Mouse (Mus musculus) intestine, embryonic 16.5 days (tissue): ENCODE results near the gene Pdcd6. TPM values are rescaled to one million over a fixed set of nuclear protein-coding genes. Genes with fewer than 3 reads are reported as not detected.

ENCODE experiments used
- ATAC-seq: fragments of 200-750 bp; cut with Nextera tagmentation; 2 replicates; pipeline ENCODE4 v1.8.0; 2017; ENCODE audit warnings: moderate TSS enrichment, moderate library complexity
- H3K27ac ChIP-seq: fragments of 300-500 bp; sonication (generic); 2 replicates; pipeline ENCODE4 v1.5.1; 2014; ENCODE audit warnings: mild to moderate bottlenecking, low read length
- H3K27me3 ChIP-seq: fragments of 300-500 bp; sonication (generic); replicated peaks from 2 replicates; pipeline ENCODE4 v1.6.1; 2014; ENCODE audit warnings: low read length, control low read depth, mixed read lengths; ENCODE audit not compliant: control insufficient read depth, insufficient read depth
- H3K36me3 ChIP-seq: fragments of 300-500 bp; sonication (generic); 2 replicates; pipeline ENCODE4 v1.6.1; 2014; ENCODE audit warnings: low read length, control low read depth; ENCODE audit not compliant: control insufficient read depth, insufficient read depth
- H3K4me1 ChIP-seq: fragments of 300-500 bp; sonication (generic); 2 replicates; pipeline ENCODE4 v1.6.1; 2014; ENCODE audit warnings: low read length, control low read depth, mixed read lengths; ENCODE audit not compliant: control insufficient read depth, insufficient read depth
- H3K4me2 ChIP-seq: fragments of 300-500 bp; sonication (generic); 2 replicates; pipeline ENCODE4 v1.6.1; 2014; ENCODE audit warnings: low read depth, low read length, control low read depth
- H3K4me3 ChIP-seq: fragments of 300-500 bp; sonication (generic); 2 replicates; pipeline ENCODE4 v1.5.1; 2014; ENCODE audit warnings: mild to moderate bottlenecking, low read length
- H3K9ac ChIP-seq: fragments of 300-500 bp; sonication (generic); 2 replicates; pipeline ENCODE4 v1.6.1; 2014; ENCODE audit warnings: low read depth, low read length
- H3K9me3 ChIP-seq: fragments of 300-500 bp; sonication (generic); 2 replicates; pipeline ENCODE4 v1.6.1; 2016; ENCODE audit warnings: low read length, control low read depth; ENCODE audit not compliant: control insufficient read depth
- whole genome bisulfite sequencing: fragments of 180-500 bp; shearing (Covaris S2); extraction: QIAGEN DNeasy Blood & Tissue Kit; methylation state at CpG from one replicate; pipeline ENCODE4 v1.1.7; 2014; 5-methylcytosine and 5-hydroxymethylcytosine counted together
- polyA plus RNA-seq: library from polyadenylated mRNA; unstranded; fragments of >200 nt; fragmentation: Nextera tagmentation; extraction: Ambion mirVana; gene quantifications from 2 replicates; pipeline ENCODE4 v1.2.1, GENCODE M21; 2015

Gene Pdcd6
- polyA plus RNA-seq, 1 experiment from 2014 or later: 203 TPM

DNA sequence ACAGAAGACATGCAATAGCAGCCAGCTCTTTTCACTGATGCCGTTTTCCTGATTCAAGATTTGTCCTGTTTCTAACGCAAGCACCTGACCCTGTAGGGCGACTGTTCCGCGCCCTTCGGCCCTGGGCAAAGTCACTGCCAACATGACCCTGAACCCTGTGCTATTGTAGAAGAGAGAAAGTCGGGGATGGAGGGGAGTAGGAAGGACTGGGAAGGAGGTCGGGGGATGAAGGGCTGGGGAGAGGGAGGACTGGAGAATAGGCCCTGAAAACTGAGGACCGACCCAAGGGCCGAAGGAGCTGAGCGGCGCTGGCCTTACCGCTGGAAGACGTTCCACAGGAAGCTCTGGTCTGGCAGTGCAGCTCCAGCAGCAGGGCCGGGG is 601 bp downstream of the Pdcd6 start:
- peak overlapping the region; percentile 55 for H3K4me2 ChIP-seq
- H3K27ac ChIP-seq: peak overlapping the region; percentile 87
- H3K36me3 ChIP-seq: peaks cover 4% of the 10 kb centered on the region
- 4% methylated on average over 15 of the region's 15 CpGs for WGBS
- H3K9ac ChIP-seq: peak overlapping the region; percentile 95
- H3K27me3 ChIP-seq: no peaks in the 10 kb centered on the region
- peak; percentile 61; the same call in 1 of the 2 replicates for ATAC-seq
- H3K9me3 ChIP-seq: no peaks in the 10 kb centered on the region
- peaks cover 9% of the 10 kb centered on the region for H3K4me1 ChIP-seq
- peak overlapping the region; percentile 97 for H3K4me3 ChIP-seq

DNA sequence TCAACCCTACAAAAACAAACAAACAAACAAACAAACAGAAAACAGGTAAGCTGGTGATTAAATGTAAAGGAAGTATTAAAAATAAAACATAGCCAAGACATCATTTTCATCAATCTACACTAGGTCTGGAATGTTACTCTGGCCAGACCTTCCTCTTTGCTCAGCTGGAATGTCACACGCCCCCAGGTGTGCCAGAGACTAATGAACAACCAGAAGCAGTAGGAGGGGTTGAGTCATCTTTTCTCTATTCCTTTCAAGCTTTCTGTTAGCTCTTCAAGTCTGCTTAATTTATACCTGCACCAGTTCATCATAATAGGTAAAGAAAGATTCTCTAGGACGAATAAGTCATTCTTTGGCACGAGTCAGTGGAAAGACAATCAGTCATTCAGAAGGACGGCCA is 994 bp downstream of the Pdcd6 start:
- Histone ChIP-seq H3K4me1 (peaks cover 9% of the 10 kb centered on the region), H3K9me3 (no peaks in the 10 kb centered on the region), H3K27ac (peak overlapping the region; percentile 87), H3K4me3 (peak overlapping the region; percentile 97), H3K9ac (peak overlapping the region; percentile 95), H3K27me3 (no peaks in the 10 kb centered on the region), H3K4me2 (peak overlapping the region; percentile 55), H3K36me3 (peaks cover 4% of the 10 kb centered on the region; the same call in 1 of the 2 replicates)
- ATAC-seq: 0 out of 2 replicates have a peak, but pooled peaks have one; percentile 16
- WGBS: 19% methylated on average over 4 of the region's 4 CpGs

DNA sequence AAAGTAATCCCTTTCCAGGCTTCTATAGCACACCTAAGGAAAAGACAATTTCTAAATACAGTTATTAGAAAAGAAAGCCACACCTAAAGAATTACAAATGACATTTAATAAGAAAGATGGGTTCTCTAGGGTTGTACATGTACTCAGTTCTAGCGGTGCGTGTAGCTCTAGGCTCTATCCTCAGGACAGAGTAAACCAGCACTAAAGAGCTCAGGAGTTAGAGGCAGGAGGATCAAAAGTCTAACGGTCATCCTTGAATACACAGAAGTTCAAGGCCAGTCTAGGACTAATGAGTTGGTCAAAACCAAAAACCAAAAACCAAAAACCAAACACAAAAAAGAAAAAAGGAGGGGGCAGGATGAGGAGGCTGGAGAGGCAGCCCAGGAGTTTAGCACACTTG is 2.8 kb downstream of the Pdcd6 start:
- no peak for ATAC-seq
- WGBS: 95% methylated on average over 3 of the region's 3 CpGs
- Histone ChIP-seq H3K9me3 (no peaks in the 10 kb centered on the region), H3K36me3 (peaks cover 3% of the 10 kb centered on the region; the same call in 1 of the 2 replicates), H3K27ac (no peak overlapping the region), H3K4me3 (no peak overlapping the region), H3K4me2 (no peak overlapping the region), H3K9ac (no peak overlapping the region), H3K4me1 (peaks cover 9% of the 10 kb centered on the region), H3K27me3 (no peaks in the 10 kb centered on the region)

DNA sequence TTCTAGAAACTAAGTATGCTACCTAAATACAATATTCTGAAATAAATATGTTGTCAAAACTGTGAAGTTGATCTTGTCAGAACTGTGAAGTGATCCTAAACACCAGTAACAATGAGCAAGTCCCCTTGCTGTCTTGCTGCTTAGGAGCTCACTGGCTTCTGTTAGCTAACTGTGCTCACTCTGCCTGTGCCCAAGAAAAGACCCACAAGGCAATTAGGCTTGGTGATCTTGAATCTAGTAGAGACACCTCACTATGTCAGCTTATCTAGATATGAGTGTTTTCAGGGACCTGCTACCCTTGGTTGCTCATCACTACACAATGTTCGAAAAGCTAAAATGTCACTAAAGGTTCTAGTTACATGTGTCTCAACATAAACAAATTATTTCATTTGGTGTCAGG is 11.6 kb downstream of the Pdcd6 start:
- ATAC-seq: no peak
- Histone ChIP-seq H3K4me1 (no peaks in the 10 kb centered on the region), H3K9ac (no peak overlapping the region), H3K36me3 (peaks cover 4% of the 10 kb centered on the region), H3K27me3 (no peaks in the 10 kb centered on the region), H3K9me3 (no peaks in the 10 kb centered on the region), H3K4me3 (no peak overlapping the region), H3K4me2 (no peak overlapping the region), H3K27ac (no peak overlapping the region)
- whole genome bisulfite sequencing: 98% methylated on average over 1 of the region's 1 CpGs

GRCm38 (mm10) chr13:74305380-74305779 is 12.0 kb downstream of the Pdcd6 start:
- H3K27ac ChIP-seq: no peak overlapping the region
- ATAC-seq: no peak
- peaks cover 3% of the 10 kb centered on the region; the same call in 1 of the 2 replicates for H3K36me3 ChIP-seq
- 94% methylated on average over 6 of the region's 6 CpGs for WGBS
- H3K9me3 ChIP-seq: no peaks in the 10 kb centered on the region
- no peaks in the 10 kb centered on the region for H3K27me3 ChIP-seq
- H3K9ac ChIP-seq: no peak overlapping the region
- no peaks in the 10 kb centered on the region for H3K4me1 ChIP-seq
- no peak overlapping the region for H3K4me3 ChIP-seq
- no peak overlapping the region for H3K4me2 ChIP-seq

GRCm38 (mm10) chr13:74302050-74303037 is 15.0 kb downstream of the Pdcd6 start:
- Histone ChIP-seq H3K36me3 (peaks cover 3% of the 10 kb centered on the region; the same call in 1 of the 2 replicates), H3K4me3 (no peak overlapping the region), H3K27me3 (no peaks in the 10 kb centered on the region), H3K9me3 (no peaks in the 10 kb centered on the region), H3K4me2 (no peak overlapping the region), H3K4me1 (no peaks in the 10 kb centered on the region), H3K27ac (no peak overlapping the region), H3K9ac (no peak overlapping the region)
- peak; percentile 63 for ATAC-seq
- 81% methylated on average over 10 of the region's 10 CpGs for WGBS

DNA sequence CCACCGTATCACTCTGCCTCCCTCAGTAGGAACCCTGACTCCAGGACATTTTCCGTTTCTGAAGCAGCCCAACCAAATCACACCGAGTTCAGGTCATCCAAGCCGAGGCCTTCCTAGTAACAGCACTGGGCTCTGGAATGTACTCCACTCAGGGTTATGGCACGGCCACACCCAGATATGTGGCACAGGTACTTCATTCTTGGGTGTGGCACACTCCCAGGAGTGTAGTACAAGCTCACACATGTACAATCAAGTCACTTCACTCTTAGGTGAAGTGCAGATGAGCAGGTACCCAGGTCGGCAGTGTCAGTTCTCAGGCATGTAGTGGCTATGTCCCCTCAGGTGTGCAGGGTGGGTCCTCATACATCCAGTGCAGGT is 15.8 kb downstream of the Pdcd6 start:
- Histone ChIP-seq H3K36me3 (peaks cover 3% of the 10 kb centered on the region; the same call in 1 of the 2 replicates), H3K27me3 (no peaks in the 10 kb centered on the region), H3K9ac (no peak overlapping the region), H3K27ac (no peak overlapping the region), H3K4me2 (no peak overlapping the region), H3K4me3 (no peak overlapping the region), H3K4me1 (no peaks in the 10 kb centered on the region), H3K9me3 (no peaks in the 10 kb centered on the region)
- peak; percentile 92 for ATAC-seq
- 58% methylated on average over 6 of the region's 6 CpGs for WGBS

DNA sequence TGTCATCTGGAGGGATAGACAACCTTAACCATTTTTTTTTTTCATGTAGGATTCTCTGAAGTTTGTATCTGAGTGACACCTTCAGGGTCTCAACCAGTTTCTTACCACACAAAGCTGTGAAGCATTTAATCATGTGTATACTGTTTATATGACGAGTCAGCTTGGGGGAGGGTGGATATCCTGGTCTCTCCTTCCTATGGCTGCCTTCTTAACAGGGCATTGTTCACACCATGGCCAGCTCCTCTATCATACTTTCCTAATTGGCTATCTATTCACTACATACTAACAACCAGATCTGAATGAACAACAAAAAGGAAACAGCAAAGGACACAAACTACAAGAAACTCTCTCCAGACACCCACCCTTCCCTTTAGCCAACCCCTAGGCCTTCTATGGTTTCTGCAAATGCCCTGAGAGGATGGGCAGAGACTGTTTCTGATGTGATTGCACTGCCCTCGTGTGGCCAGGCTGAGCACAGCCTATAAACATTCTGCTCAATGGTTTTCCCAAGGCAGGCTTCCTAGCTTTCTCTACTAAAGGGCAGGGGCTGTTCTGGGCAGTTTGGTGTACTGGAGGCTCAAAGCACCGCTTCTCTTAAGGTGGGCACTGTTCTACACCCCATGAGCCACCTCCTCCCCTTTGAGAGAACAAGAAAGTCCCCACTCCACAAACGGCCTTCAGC is 16.3 kb downstream of the Pdcd6 start:
- peak; percentile 77 for ATAC-seq
- Histone ChIP-seq H3K36me3 (peaks cover 3% of the 10 kb centered on the region; the same call in 1 of the 2 replicates), H3K27me3 (no peaks in the 10 kb centered on the region), H3K9ac (no peak overlapping the region), H3K4me1 (no peaks in the 10 kb centered on the region), H3K4me3 (no peak overlapping the region), H3K4me2 (no peak overlapping the region), H3K27ac (no peak overlapping the region), H3K9me3 (no peaks in the 10 kb centered on the region)
- 38% methylated on average over 4 of the region's 4 CpGs for WGBS

DNA sequence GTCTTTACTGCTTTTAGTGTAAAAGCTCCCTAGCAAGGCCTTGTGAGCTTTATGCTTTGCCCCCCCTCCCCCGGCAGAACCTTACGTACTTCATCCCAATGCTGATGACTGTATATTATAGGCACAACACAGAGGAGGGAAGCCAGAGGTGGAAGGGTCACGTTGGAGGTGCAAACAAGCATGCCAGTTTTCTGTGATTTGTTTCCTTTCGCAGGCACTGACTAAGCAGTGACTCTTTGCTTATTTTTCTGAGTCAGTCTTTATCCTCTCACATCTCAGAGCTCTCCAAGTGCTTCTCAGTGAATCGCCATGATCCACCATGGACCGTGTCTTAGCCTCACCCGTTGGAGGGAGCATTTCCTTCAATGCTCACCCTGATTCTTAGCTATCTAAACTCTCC is 21.0 kb downstream of the Pdcd6 start:
- Histone ChIP-seq H3K4me1 (peaks cover 5% of the 10 kb centered on the region; the same call in 1 of the 2 replicates), H3K27ac (no peak overlapping the region), H3K4me3 (no peak overlapping the region), H3K9ac (no peak overlapping the region), H3K4me2 (no peak overlapping the region), H3K27me3 (peaks cover 6% of the 10 kb centered on the region; the same call in 1 of the 2 replicates), H3K36me3 (no peaks in the 10 kb centered on the region), H3K9me3 (no peaks in the 10 kb centered on the region)
- ATAC-seq: no peak
- 73% methylated on average over 7 of the region's 7 CpGs for WGBS
